Mouse (Mus musculus) heart, postnatal 36 days (tissue): Measurements from ENCODE around the gene Smyd3. TPM values are rescaled to one million over a fixed set of nuclear protein-coding genes. Genes with fewer than 3 reads are reported as not detected.
A peak's percentile ranks its signal among the peaks of the same experiment; 100 is the strongest.
"Not testable (repeated sequence)": the region's sequence is repeated elsewhere in the genome, so short reads cannot be mapped to it uniquely, and the experiment has no call there.

Experiments
- DNase-seq, 2 experiments: peaks; one replicate each; pipeline ENCODE4 v3.0.0; 2021 to 2022
- intact Hi-C: fragments of 180-260 bp; cut with DNase I; formaldehyde crosslinking; loops from one replicate; pipeline ENCODE4 v1.15.1; 2025
- total RNA-seq, 2 experiments: library from RNA; stranded (reverse); gene quantifications; 2 replicates each; pipeline ENCODE4 v1.2.3; 2021

Smyd3 gene
- total RNA-seq, 2 experiments from 2014 or later, result 6.9 to 7.2 TPM

DNA sequence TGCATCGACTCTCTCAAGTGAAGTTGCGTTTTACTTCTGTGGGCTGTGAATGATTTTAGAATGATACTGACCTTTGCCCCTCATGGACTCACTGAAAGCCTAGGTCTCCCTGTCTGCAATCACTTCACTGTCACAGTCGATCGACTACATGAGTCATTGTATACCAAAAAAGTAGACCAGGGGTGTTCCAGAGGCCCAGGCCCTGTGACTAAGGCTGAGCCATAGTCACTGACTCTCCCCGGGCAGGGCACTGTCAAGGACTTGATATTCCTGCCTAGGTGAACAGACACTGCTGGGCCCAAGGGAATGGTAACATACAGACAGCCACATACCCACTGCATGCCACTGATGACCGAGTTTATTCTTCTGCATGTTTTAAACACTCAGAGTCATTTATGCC lies 193.6 kb downstream of the Smyd3 start:
- DNase-seq, result no peak
- intact Hi-C loops, result no loop called here

- intact Hi-C loops, result loop anchor here (2.0 kb wide), 1 partner anchor 163 kb away; no protein-coding TSS in a partner anchor
Observed at GRCm38 (mm10) chr1:179313618-179314017, 204.2 kb downstream of the Smyd3 start.

GRCm38 (mm10) chr1:179309487-179309886 lies 208.4 kb downstream of the Smyd3 start:
- intact Hi-C loops, result no loop called here
- DNase-seq, result no peak

More at GRCm38 (mm10) chr1:179313618-179314017, 204.2 kb downstream of the Smyd3 start:
- DNase-seq, result no peak

DNA sequence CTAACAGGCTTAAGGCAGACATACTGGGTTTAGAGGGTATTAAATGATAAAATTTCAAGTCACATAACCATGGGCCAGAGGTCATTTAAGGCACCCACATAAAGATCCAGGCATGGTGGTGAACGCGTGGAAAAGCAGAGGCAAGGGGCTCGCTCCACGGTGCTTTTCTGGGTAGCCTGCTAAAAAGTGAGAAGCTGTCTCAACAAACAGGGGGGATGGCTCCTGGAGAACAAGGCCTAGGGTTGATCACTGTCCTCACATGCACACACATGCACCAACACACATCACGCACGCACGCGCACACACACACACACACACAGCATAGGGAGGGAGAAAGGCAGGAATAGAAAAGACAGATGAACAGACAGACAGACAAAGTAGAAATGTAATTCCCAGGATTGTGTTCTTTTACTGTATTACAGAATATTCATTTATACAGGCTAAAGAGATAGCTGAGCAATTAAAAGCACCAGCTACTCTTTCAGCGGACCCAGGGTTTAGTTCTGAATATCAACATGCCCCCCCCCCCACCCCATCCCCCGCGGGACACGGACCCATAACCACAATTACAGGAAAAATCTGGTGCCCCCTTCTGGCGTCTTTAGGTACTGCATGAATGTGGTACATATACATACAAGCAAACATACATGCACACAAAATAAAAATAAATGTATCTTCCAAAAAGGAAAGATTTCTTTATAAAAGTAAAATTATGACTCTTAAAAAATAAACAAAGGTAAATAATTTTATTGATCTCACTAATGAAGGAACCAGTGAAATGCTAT lies 215.2 kb downstream of the Smyd3 start:
- DNase-seq, result no peak
- intact Hi-C loops, result no loop called here

DNA sequence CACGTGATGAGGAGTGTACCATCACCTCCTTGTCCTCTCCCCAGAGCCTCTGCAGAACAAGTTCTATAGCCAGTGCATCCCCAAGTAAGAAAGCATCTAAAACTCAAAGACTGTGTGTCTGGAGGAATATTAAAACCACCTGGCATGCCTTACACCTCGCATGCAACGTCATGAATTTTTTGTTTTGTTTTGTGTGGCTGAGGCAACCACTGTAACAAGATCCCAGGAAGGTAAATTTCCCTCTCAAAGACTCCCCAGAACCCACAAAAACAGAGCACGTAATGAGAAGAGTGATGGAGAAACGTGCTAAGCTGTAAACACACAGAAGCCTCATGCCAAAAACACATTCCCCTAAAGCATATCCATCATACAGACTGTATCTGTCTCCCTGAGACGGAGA lies 222.2 kb downstream of the Smyd3 start:
- intact Hi-C loops, result no loop called here
- no peak for DNase-seq

DNA sequence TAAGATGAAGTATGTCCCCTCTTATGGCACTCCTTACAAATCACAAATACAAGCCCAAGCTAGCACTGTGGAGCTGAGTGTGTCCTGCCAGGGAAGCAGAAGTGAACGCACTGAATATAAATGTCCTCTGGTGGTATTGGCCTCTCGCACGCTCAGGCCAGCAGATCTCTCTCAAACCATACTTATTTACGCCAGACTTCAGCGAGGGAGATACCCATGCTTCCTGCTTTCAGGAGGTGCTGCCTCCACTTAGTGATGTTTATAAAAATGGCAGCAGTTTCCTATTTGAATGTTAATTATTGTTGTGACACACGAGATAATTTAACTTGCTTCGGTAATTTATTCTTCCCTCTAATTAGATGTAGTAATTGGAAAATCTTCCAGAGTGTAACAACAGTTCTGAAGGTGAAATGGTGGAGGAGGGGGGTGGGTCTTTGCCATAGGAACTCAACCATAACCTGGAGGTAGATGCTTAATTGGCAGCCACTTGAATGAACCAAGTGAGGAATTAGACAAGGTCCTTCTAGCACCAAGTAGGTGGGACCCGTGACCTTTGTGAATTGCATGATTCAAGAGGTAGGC lies 224.0 kb downstream of the Smyd3 start:
- intact Hi-C loops, result no loop called here
- DNase-seq, result no peak

DNA sequence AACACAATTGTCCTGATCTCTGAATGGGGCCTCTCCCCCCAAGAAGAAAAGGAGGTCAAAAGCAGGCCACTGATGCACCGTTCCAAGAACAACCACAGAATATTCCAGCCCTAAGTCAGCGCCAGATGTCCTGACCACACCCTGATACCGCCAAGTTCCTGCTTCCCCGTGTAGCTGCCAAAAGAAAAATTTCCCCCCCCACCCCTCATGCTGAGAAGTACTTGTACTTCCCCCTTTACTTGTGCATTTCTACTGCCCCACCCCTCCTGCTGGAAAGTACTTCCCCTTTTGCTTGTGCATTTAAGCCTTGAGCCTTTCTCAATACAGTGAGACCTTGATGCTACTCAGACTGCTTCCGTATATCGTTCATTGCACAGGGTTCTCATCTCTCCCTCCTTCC lies 227.7 kb downstream of the Smyd3 start:
- DNase-seq, intact Hi-C loops: not testable (repeated sequence)

DNA sequence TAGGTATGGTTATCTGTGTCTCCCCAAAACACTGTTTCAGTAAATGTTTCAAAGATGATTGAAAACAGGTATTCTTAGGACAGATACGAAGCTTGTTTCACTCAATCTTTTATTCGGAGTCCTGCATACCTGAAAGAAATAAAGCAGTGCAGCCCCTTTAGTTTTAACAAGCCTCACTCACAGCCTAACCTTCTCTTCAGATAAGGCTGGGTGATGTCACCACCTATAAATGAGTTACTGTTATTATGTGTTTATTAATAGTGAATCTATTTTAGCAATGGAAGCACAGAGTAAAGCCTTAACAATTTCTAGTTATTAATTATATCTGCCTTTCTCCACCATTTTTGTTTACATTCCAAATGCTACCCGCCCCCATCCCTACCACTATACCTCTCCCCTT lies 228.1 kb downstream of the Smyd3 start:
- intact Hi-C loops, result no loop called here
- DNase-seq, result no peak

DNA sequence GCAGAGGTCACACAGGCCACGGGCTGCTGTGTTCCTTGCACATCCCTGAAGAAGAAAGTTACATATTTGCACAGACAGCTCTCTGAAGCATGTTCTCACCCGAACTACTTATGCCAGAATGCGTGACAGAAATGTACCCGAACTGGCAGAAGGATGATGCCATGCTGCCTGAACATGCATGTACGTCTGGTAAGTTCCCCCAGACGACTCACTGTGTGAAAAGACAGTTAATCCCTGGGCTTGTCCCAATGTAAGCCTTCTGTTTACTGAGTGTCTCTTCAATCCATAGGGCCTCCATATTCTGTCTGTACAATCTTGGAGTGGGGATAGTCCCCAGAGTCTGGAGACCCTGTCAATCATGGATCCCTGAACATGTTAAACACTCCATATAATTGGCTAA lies 231.1 kb downstream of the Smyd3 start:
- no peak for DNase-seq
- intact Hi-C loops, result no loop called here

DNA sequence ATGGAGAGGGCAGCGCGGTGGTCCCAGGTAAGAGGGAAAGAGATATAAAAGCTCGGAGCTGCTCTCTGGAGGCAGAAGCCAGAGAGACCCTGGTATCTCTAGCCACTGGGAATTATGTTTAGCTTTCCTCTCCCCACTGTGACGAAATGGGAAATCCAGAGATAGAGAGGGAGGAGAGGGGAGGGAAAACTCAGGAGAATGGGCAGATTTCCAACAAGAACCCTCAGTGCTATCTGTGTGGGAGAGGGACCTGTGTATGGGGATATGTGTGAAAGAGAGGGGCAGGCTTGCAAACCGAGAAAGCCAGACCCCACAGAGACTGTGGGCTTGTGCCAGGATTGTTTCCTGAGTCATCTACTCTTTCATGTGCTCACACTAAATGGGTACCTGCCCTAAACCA lies 235.0 kb downstream of the Smyd3 start:
- DNase-seq, result no peak
- intact Hi-C loops, result no loop called here

- DNase-seq, result peak; percentile 21 to 22
- intact Hi-C loops, result no loop called here
Observed at GRCm38 (mm10) chr1:179281401-179282121, 236.3 kb downstream of the Smyd3 start.

DNA sequence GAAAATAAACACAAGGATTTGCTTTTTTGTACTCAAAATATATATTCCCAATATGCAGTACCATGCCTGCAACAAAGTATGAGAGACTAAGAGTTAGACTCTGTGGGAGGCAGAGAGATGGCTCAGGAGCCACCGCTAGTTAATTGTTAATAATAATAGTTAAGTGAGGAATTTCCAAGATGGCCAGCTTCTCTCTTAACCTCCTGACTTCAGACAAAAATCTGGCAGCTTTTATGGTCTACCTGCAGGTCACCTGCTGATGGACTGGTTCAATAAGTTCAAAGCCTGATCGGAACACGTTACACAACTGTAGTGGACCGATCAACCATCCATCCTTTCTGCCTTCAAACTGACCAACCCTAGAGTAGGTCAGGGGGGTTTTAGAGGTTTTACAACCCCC lies 238.7 kb downstream of the Smyd3 start:
- DNase-seq, result no peak

DNA sequence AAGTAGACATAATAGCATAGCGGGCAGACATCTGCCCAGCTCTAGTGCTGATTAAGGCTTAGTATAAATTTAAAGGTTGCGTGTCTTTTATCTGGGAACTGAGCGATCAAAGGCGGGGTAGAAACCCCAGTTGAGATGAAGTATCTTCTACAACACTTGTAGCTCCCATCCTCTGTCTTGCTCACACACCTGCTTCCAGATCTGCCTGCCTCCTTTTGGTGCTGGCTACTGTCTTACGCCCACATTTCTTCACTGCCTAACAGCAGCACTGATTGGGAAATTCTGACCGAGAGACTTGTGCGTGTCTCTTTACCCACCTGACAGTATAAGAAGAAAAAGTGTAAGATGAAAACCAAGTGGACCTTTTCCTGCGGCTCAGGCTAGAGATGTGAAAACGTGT lies 240.5 kb downstream of the Smyd3 start:
- DNase-seq, result no peak
- intact Hi-C loops, result no loop called here

More for the DNA sequence above, 238.7 kb downstream of the Smyd3 start:
- intact Hi-C loops, result no loop called here

DNA sequence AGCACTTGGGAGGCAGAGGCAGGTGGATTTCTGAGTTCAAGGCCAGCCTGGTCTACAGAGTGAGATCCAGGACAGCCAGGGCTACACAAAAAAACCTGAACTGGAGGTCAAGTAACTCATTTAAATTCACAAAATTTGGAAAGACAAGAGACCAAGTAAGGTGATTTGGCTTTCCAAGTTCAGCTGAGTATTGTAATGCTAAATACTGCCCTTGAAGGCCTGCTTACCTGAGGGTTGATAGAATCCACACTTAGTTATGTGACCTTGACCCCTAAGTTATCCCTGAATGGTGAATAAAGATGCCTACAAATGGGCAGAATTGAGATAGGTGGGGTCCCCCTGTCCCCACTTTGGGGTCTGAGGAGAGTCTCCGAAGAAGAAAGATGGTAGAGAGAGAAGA lies 241.0 kb downstream of the Smyd3 start:
- DNase-seq, result no peak
- intact Hi-C loops, result no loop called here

GRCm38 (mm10) chr1:179272926-179273325 lies 244.9 kb downstream of the Smyd3 start:
- intact Hi-C loops, result no loop called here
- DNase-seq, result no peak

GRCm38 (mm10) chr1:179272351-179272750 lies 245.5 kb downstream of the Smyd3 start:
- DNase-seq, result no peak
- intact Hi-C loops, result no loop called here

DNA sequence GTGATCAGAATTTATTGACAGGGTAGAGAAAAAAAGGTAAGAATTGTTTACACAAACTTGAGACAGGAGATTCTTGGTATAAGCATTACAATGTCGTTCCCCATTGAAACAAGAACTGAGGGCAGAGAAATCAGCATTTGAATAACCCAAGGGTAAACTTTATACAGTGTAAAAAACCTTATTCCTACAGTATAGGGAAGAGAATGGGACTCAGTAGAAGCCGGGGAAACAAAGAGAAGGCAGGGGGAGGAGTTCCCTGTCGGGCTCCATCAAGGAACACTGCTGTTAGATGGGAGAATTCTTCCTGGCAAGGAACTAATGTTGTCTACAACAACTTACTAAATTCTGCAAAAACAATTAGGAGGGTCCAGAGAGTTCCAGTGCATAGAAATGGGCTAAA lies 250.9 kb downstream of the Smyd3 start:
- DNase-seq, result no peak
- intact Hi-C loops, result no loop called here

GRCm38 (mm10) chr1:179261496-179261966 lies 256.3 kb downstream of the Smyd3 start:
- intact Hi-C loops, result no loop called here
- DNase-seq, result no peak

- no peak for DNase-seq
- intact Hi-C loops, result no loop called here
Observed at GRCm38 (mm10) chr1:179255826-179256512, 261.9 kb downstream of the Smyd3 start.

GRCm38 (mm10) chr1:179254531-179254930 lies 263.3 kb downstream of the Smyd3 start:
- intact Hi-C loops, result no loop called here

GRCm38 (mm10) chr1:179252611-179253010 lies 265.2 kb downstream of the Smyd3 start:
- intact Hi-C loops, result no loop called here
- no peak for DNase-seq

More at GRCm38 (mm10) chr1:179254531-179254930, 263.3 kb downstream of the Smyd3 start:
- no peak for DNase-seq
